Mouse (Mus musculus) olfactory bulb, adult 2 months (tissue): Measurements from ENCODE around the gene Pde10a.

Source experiments
- CTCF ChIP-seq: fragments of 200-500 bp; IDR thresholded peaks from 2 replicates; pipeline ENCODE4 v1.5.1; 2012; ENCODE audit warnings: low read depth, mild to moderate bottlenecking, low read length, moderate library complexity; ENCODE audit not compliant: insufficient read depth
- POLR2A ChIP-seq: fragments of 200-500 bp; IDR thresholded peaks from 2 replicates; pipeline ENCODE4 v1.6.1; 2012; ENCODE audit warnings: mild to moderate bottlenecking, low read depth, low read length, moderate library complexity; ENCODE audit not compliant: insufficient read depth

- no peak for TF ChIP-seq CTCF
- TF ChIP-seq POLR2A: no peak
These were observed 204.6 kb downstream of the Pde10a start for GRCm38 (mm10) chr17:8729808-8730207.
